Mouse (Mus musculus) right cerebral cortex, postnatal 36 days (tissue): ENCODE data around the gene Snai3.
A peak's percentile ranks its signal among the peaks of the same experiment; 100 is the strongest.

Experiments
- DNase-seq, 2 experiments: peaks; one replicate each; pipeline ENCODE4 v3.0.0; 2022; ENCODE audit warnings: low spot score in 2 of 2, mixed read lengths in 1 of 2

Gene Snai3

GRCm38 (mm10) chr8:122460524-122461472 lies at the start of gene Snai3:
Gene Snai3 (minus strand): TSS chr8:122460733.
- no peak for DNase-seq

DNA sequence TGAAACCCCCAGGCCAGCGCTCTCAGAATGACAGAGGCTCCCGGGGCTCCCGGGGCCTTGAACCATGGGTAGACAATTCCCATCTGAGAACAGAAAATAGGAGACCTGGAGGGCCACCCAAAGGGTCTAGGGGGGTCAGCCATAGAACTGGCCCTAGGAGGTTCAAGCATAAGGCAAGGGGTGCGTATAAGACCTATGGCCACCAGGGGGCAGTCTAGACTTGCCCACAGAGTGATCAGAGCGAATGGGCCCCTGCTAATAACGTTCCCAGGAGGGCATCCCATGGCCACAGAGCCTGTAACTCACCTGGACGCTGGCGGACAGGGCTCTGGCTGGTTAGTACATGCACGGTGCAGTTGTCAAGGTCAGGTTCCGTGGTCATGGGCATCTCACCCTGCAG lies 40.3 kb upstream of the Snai3 start:
- DNase-seq, result peak; percentile 55 to 56

DNA sequence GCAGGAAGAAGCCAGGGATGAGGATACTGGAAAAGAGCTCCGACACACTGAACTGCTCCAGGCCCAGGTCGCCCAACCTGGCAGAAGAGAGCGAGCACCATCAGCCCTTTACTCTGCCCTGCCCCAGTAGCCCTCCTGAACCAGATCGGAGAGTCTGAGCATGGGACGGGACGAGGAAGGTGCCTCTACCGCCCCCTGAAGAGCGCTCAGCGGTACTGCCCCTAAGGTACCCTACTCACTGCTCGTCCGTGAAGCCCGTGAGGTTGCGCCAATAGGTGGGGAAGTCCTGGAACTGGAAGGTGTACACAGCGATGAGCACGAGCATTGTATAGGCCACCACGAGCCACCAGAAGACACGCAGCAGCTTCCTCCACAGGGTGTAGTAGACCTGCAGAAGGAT lies 37.4 kb upstream of the Snai3 start:
- no peak for DNase-seq

GRCm38 (mm10) chr8:122497016-122497734 lies 36.6 kb upstream of the Snai3 start:
- no peak for DNase-seq

DNA sequence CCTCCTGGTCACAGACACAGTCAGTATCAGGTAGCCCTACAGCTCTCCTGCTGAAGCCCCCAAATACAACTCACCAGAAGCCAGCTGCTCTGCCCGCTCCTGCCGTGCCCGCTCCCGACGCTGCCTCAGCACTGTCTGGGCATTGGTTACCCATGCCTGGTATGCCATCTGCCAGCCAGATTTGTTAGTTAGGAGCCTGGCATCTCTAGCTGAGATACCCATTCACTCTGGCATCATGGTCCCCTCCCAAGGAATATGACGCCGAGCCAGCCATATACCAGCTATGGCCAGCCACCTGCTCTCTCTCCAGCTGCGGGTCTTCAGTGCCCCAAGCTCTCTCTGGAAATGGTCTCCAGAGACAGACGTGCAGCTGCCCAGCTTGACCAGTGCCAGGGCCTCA lies 27.9 kb upstream of the Snai3 start:
- no peak for DNase-seq

DNA sequence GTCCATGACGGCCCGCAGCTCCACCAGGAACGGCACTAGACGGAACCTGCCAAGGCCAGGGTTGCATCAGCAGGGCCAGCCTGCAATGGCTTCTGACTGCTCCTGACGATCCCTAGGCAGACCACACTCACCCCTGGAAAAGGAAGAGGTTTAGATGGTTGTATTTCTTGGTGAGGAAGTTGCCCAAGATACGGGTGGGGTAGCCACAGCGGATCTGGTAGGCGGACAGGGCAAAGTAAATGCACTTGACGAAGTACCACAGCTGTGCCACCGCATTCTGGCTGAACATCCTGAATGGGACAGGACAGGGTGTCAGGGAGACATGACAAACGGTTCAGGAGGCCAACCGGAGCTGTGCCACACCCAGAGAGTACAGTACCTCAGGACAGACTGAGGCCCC lies 24.3 kb upstream of the Snai3 start:
- DNase-seq, result no peak

- no peak for DNase-seq
These were observed 23.3 kb upstream of the Snai3 start for GRCm38 (mm10) chr8:122483877-122484276.

DNA sequence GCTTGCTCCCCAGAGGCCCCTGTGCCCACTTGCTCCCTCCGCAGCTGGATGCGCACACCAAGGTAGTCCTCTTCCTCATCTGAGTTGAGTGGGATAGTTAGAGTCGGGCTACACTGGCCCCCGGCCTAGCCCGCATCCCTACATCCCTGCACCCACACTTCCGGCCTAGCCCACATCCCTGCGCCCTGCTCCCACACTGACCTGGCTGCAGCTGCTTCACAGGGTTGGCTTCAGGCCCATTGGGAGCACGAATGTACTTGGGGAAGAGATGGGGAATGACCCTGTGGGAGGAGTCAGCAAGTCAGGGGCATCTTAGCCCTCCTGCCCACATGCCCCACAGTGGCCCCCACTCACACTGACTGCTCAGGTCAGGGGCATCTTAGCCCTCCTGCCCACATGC lies 21.9 kb upstream of the Snai3 start:
- no peak for DNase-seq

DNA sequence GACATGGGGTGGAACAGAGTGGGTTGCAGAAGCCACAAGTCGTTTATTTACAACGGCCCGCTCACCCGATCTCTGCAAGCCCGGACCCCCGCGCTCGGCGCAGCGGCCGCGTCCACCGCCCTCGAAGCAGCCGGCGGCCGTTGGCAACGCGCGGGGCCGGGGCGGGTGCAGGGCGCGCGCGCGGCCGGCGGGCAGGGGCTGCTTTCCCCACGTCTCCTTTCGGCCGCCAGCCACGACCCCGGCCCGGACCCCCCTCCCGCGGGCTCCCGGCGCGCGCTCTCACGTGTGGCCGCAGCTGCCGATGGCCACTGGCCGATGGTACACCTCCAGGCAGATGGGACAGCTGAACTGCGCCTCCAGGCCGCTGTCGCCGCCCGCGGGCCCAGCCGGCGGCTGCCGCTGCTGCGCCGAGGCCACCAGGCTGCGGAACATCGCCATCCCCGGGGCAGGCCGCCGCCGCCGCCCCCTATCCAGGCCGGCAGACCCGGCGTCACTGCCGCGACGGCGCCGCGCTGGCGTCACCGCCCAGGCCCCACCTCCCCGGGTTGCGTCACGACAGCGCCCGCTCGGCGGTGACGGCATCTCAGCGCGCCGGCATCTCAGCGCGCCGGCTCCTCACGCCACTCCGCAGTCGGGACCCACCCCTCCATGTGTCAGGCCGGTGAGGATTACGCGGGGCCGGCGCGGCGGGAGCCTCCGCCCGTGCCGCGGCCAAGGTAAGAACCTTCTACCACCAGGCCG lies 15.2 kb upstream of the Snai3 start, which contains the start of the genes Rnf166 and Ctu2:
Gene Rnf166, minus strand, starts transcription at position 485 of the 741 bp plus-strand sequence.
Gene Ctu2, plus strand, starts transcription at position 564 of the 741 bp plus-strand sequence.
- peak; percentile 82 for DNase-seq

- peak in 1 of 2 experiments; percentile 49 for DNase-seq
These were observed 14.5 kb upstream of the Snai3 start for GRCm38 (mm10) chr8:122474951-122475560.

GRCm38 (mm10) chr8:122473911-122474421 lies 13.4 kb upstream of the Snai3 start:
- peak in 1 of 2 experiments; percentile 39 for DNase-seq

DNA sequence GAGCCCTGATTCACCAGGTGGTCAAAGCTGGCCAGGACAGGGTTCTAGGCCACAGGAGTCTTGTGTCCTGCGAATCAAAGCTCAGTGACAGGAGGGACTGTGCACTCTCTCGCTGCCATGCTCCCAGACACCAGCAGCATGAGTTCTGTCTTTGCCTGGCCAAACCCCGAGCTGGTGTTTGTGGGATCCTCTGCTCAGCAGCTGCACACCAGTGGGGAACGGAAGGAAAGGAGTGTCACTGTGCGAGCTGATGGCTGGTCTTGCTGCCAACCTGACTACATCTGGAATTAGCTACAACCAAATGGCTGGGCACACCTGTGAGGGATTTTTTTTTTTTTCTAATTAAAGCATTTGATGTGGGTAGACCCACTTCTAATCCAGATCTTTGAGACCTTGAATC lies 10.2 kb upstream of the Snai3 start:
- no peak for DNase-seq

GRCm38 (mm10) chr8:122469965-122470364 lies 9.4 kb upstream of the Snai3 start:
- DNase-seq, result no peak

DNA sequence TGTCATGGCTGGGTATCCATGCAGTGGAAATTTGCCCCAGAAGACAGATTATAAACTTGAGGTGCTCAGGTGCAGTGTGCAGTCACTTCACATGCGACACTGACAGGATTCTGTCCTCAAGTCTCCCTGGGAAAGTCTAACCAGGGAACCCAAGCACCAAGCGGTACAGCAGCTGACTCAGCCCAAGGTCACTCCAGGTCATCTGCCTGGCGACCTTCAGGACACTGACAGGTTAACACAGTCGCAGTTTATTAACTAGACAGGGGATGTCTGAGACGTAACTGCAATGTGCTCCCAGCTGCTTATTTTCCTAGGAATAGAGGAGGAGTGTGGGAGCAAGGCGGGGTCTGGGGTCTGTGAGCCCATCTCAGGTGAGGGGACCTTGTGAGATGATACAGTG lies 8.9 kb upstream of the Snai3 start:
- DNase-seq, result no peak

DNA sequence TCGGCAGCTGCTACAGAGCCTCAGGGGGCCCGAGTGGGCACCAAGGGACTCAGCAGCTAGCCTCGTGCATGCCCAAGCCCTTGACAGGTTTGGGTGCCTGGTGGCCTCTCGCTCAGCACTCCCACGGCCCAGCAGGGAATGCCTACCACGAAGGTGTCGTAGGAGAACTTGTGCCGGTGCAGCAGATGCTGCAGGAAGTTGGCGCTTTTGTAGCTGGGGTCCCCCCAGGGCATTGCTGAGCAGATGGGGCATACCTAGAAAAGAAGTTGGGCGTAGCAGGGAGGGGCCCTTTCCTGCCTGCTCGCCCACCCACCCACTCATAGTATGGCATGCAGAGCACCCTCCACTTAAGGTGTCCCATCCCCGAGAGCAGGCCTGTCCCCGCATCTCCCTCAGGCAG lies 7.3 kb upstream of the Snai3 start:
- DNase-seq, result no peak

GRCm38 (mm10) chr8:122464985-122465384 lies 4.5 kb upstream of the Snai3 start:
- no peak for DNase-seq

- DNase-seq, result no peak
These were observed 3.4 kb upstream of the Snai3 start for GRCm38 (mm10) chr8:122463651-122464640.

- no peak for DNase-seq
These were observed 2.0 kb upstream of the Snai3 start for GRCm38 (mm10) chr8:122462510-122462909.

DNA sequence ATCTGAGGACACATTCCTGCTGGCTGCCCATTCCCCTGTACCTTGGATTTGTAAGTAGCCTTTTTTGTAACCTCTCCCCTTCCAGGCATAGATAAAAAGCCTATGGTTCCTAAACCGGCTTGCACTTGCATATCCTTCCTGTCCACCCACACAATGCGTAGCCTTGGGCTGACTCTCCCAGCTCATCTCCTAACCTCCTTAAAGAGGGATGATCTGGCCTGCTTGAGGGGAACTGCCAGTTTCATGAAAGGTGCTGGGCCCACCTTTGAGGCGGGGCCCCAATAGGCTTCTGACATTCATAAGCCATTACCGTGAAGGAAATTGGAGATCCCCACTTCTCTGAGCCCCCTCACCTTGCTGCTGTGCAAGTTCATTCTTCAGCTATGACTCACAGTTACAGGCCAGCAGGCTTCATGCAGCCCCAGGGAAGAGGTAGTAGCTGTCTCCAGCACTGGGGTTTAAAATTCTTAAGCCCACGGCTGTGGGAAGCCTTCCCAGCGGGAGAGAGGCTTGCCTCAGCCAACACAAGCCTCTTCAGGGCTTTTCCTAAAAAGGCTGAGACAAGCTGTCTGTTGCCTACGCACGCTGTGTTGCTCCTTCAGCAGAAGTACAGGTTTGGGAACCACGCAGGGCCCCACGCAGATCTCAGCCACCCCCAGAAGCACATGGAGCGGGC lies 1.1 kb upstream of the Snai3 start:
- DNase-seq, result peak; percentile 77 to 90
